Mouse (Mus musculus): ENCODE data around the gene Cts3.
"Not testable (repeated sequence)": the region's sequence is repeated elsewhere in the genome, so short reads cannot be mapped to it uniquely, and the experiment has no call there.

The Cts3 gene

DNA sequence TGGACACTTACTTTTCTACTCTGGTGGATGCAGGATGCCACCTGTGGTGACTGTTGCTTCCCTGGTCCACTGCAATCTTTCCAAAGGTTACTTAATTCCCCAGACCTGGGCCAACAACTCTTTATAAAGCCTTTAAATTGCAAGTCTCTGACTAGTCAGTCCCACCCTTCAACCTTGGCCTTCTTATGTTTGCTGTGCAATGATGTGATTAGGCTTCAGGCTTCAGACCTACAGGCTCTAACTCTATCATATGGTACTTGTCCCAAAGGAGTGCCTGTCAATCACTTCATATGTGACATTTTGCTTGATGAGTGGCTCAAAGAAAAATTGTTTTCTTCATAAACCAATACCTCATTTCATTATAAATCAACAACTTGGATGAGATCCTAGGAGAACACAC is at the start of gene Cts3:
Gene Cts3 (minus strand): TSS at position 101 of the 400 bp plus-strand sequence.
- DNase-seq = no peak

- not testable (repeated sequence) for DNase-seq
Observed at GRCm38 (mm10) chr13:61568074-61568473, 1.9 kb downstream of the Cts3 start, which contains the start of gene Gm49352. Gm49352 (minus strand) TSS chr13:61568174.

DNA sequence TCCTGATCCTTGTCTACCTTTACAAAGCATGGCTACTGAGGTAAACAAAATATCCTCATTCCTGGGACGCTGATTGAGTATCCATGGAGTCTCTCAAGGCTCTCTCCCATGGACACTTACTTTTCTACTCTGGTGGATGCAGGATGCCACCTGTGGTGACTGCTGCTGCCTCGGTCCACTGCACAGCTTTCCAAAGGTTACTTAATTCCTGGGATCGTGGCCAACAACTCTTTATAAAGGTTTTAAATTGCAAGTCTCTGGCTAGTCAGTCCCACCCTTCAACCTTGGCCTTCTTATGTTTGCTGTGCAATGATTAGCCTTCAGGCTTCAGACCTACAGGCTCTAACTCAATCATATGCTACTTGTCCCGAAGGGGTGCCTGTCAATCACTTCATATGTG is 28.3 kb downstream of the Cts3 start, which contains the start of gene Ctsm:
Gene Ctsm (minus strand): TSS at position 209 of the 400 bp plus-strand sequence.
- DNase-seq = no peak
